Mouse (Mus musculus) CD4-positive, CD25-positive, alpha-beta regulatory T cell (primary cell): ENCODE data around the gene Smarce1. TPM values are rescaled to one million over a fixed set of nuclear protein-coding genes. Genes with fewer than 3 reads are reported as not detected.

Source experiments
- polyA plus RNA-seq: library from polyadenylated mRNA; unstranded; fragments of 100-300 nt; shearing (Covaris generic); gene quantifications from one replicate; pipeline ENCODE4 v1.2.1, GENCODE M21; 2017

Smarce1 gene
- 226 TPM for polyA plus RNA-seq

GRCm38 (mm10) chr11:99230261-99231048 lies at the start of gene Smarce1:
Gene Smarce1, minus strand, starts transcription at chr11:99231017.

GRCm38 (mm10) chr11:99243820-99244374 lies 13.1 kb upstream of the Smarce1 start, which contains the start of gene Krt222:
Gene Krt222, minus strand, starts transcription at chr11:99244085.

Other genes with a start within 250 kb of the Smarce1 start
- gene Gjd3, start 248.0 kb downstream of the Smarce1 start, polyA plus RNA-seq, result 0.43 TPM
- gene Top2a, start 206.8 kb downstream of the Smarce1 start, polyA plus RNA-seq, result 13.5 TPM
- gene Igfbp4, start 189.8 kb downstream of the Smarce1 start, polyA plus RNA-seq, result 335 TPM
- 0.20 TPM for gene Tns4, start 141.7 kb downstream of the Smarce1 start, polyA plus RNA-seq
- gene Ccr7, start 75.9 kb downstream of the Smarce1 start, polyA plus RNA-seq, result 575 TPM
- 1.5 TPM for gene Krt222, start 13.1 kb upstream of the Smarce1 start, polyA plus RNA-seq
- not detected for gene Krt24, start 54.2 kb upstream of the Smarce1 start, polyA plus RNA-seq
- not detected for gene Krt25, start 91.9 kb upstream of the Smarce1 start, polyA plus RNA-seq
- gene Krt26, start 106.9 kb upstream of the Smarce1 start, polyA plus RNA-seq, result not detected
- not detected for gene Krt27, start 120.1 kb upstream of the Smarce1 start, polyA plus RNA-seq
- gene Krt28, start 143.9 kb upstream of the Smarce1 start, polyA plus RNA-seq, result not detected
- gene Krt10, start 158.3 kb upstream of the Smarce1 start, polyA plus RNA-seq, result 15.0 TPM
- not detected for gene Krt12, start 191.2 kb upstream of the Smarce1 start, polyA plus RNA-seq
- gene Krt20, start 207.1 kb upstream of the Smarce1 start, polyA plus RNA-seq, result not detected